Mouse (Mus musculus) testis, adult 2 months (tissue): ENCODE measurements around the gene Dnah2.

Source experiments
- CTCF ChIP-seq: fragments of 200-500 bp; IDR thresholded peaks from 2 replicates; pipeline ENCODE4 v1.5.1; 2012; ENCODE audit warnings: low read depth, mild to moderate bottlenecking, inconsistent platforms, low read length, moderate library complexity; ENCODE audit not compliant: control insufficient read depth, insufficient read depth, insufficient replicate concordance
- POLR2A ChIP-seq: fragments of 200-500 bp; IDR thresholded peaks from 2 replicates; pipeline ENCODE4 v1.6.1; 2012; ENCODE audit warnings: low read depth, mild to moderate bottlenecking, inconsistent platforms, low read length, moderate library complexity; ENCODE audit not compliant: control insufficient read depth

GRCm38 (mm10) chr11:69459883-69460282, 89.0 kb downstream of the Dnah2 start:
- no peak for TF ChIP-seq CTCF
- no peak for TF ChIP-seq POLR2A
